ENCODE assay signal across 8 mouse cellular contexts in the genomic region with DNA sequence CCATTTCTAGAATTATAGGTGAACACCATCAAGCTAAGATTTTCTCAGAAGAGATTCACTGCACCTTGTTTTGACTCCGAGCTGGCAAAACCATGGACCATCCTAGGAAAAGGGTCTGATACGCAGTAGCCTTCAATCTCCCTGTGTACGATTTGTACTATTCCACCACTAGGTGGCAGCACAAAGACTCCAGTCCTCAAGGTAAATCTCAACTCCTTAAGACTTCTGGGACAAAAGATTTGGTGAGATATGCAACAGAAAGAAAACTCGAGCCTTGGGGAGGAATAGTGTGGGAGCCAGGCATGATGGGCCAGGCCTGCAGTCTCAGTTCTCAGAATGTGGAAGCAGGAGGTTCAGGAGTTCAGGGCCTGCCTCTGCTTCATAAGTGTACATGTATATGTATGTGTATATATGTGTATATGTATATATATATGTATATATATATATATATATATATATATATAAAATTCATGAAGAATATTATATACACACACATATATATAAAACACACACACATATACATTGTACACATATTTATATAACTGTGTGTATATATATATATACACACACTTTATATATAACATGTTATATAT.
DNase-seq lines count a peak whose midpoint lies in the region; ATAC-seq lines count a peak whose summit lies in the region.

No protein-coding gene starts in this region.

- H3K9ac ChIP-seq in embryonic facial prominence, embryonic 14.5 days (ENCODE audit: low read depth, low read length): no peak overlapping the region
- H3K9ac ChIP-seq in intestine, embryonic 16.5 days (ENCODE audit: low read depth, low read length): no peak overlapping the region
- no peak overlapping the region for H3K9ac ChIP-seq in neural tube, embryonic 12.5 days

- peak; percentile 32 for DNase-seq in thymus, postnatal 0 days (ENCODE audit: low spot score)
- no peak for DNase-seq in thymus, adult 18-20 months
- peak; percentile 79 for DNase-seq in brain, adult 2 months (ENCODE audit: low read depth, low spot score)
- peak; percentile 64 for DNase-seq in embryonic facial prominence, embryonic 14.5 days (ENCODE audit: low spot score)
- peak; percentile 30 to 53 for DNase-seq in left cerebral cortex, postnatal 14 days (ENCODE audit: low spot score in 2 of 2)
- DNase-seq in spleen, adult 12 weeks (ENCODE audit: low spot score): no peak

- no peak for ATAC-seq in embryonic facial prominence, embryonic 14.5 days (ENCODE audit: low read depth)
- ATAC-seq in intestine, embryonic 16.5 days: peak; percentile 33; the same call in 1 of the 2 replicates
- ATAC-seq in neural tube, embryonic 12.5 days (ENCODE audit: low FRiP score, low read depth): peak; percentile 61; the same call in 1 of the 2 replicates

- H3K4me2 ChIP-seq in embryonic facial prominence, embryonic 14.5 days (ENCODE audit: low read depth, low read length): no peak overlapping the region
- no peak overlapping the region for H3K4me2 ChIP-seq in intestine, embryonic 16.5 days (ENCODE audit: low read depth, low read length)
- H3K4me2 ChIP-seq in neural tube, embryonic 12.5 days (replicated peaks): no peak overlapping the region

- H3K4me1 ChIP-seq in embryonic facial prominence, embryonic 14.5 days (ENCODE audit: control insufficient read depth, insufficient read depth, low read length): no peaks in the 10 kb centered on the region
- H3K4me1 ChIP-seq in intestine, embryonic 16.5 days (ENCODE audit: control insufficient read depth, insufficient read depth, low read length): no peaks in the 10 kb centered on the region
- no peaks in the 10 kb centered on the region for H3K4me1 ChIP-seq in neural tube, embryonic 12.5 days

- H3K9me3 ChIP-seq in embryonic facial prominence, embryonic 14.5 days (ENCODE audit: control insufficient read depth, low read length): no peaks in the 10 kb centered on the region
- no peaks in the 10 kb centered on the region for H3K9me3 ChIP-seq in intestine, embryonic 16.5 days (ENCODE audit: control insufficient read depth, low read length)
- no peaks in the 10 kb centered on the region for H3K9me3 ChIP-seq in neural tube, embryonic 12.5 days

- H3K36me3 ChIP-seq in embryonic facial prominence, embryonic 14.5 days (ENCODE audit: control insufficient read depth, insufficient read depth, low read length): no peaks in the 10 kb centered on the region
- H3K36me3 ChIP-seq in intestine, embryonic 16.5 days (ENCODE audit: control insufficient read depth, insufficient read depth, low read length): no peaks in the 10 kb centered on the region
- no peaks in the 10 kb centered on the region for H3K36me3 ChIP-seq in neural tube, embryonic 12.5 days

- H3K27me3 ChIP-seq in embryonic facial prominence, embryonic 14.5 days (replicated peaks; ENCODE audit: control insufficient read depth, insufficient read depth, low read length): no peaks in the 10 kb centered on the region
- H3K27me3 ChIP-seq in intestine, embryonic 16.5 days (replicated peaks; ENCODE audit: control insufficient read depth, insufficient read depth, low read length): no peaks in the 10 kb centered on the region
- H3K27me3 ChIP-seq in neural tube, embryonic 12.5 days (replicated peaks): no peaks in the 10 kb centered on the region

- H3K27ac ChIP-seq in embryonic facial prominence, embryonic 14.5 days (replicated peaks; ENCODE audit: low read depth, low read length): no peak overlapping the region
- H3K27ac ChIP-seq in intestine, embryonic 16.5 days (ENCODE audit: low read length): no peak overlapping the region
- no peak overlapping the region for H3K27ac ChIP-seq in neural tube, embryonic 12.5 days

- 49% methylated on average over 4 of the region's 4 CpGs for WGBS in embryonic facial prominence, embryonic 14.5 days
- WGBS in intestine, embryonic 16.5 days: 49% methylated on average over 4 of the region's 4 CpGs
- WGBS in neural tube, embryonic 12.5 days: 42% methylated on average over 4 of the region's 4 CpGs

- intact Hi-C loops in left cerebral cortex, postnatal 14 days (cut with DNase I): loop anchor here (5.0 kb wide), 1 partner anchor 477 kb away; no protein-coding TSS in a partner anchor

- H3K4me3 ChIP-seq in embryonic facial prominence, embryonic 14.5 days (ENCODE audit: low read depth, low read length): no peak overlapping the region
- H3K4me3 ChIP-seq in intestine, embryonic 16.5 days (ENCODE audit: low read length): no peak overlapping the region
- H3K4me3 ChIP-seq in neural tube, embryonic 12.5 days: no peak overlapping the region

Comparison
In these comparisons a context has a peak if more than half of its experiments do, and no peak if none do; other contexts are left out.
1. DNase-seq: peak in thymus, postnatal 0 days (single experiment), brain, adult 2 months (single experiment), embryonic facial prominence, embryonic 14.5 days (single experiment) and left cerebral cortex, postnatal 14 days (2 of 2); none in thymus, adult 18-20 months (0 of 2) and spleen, adult 12 weeks (single experiment).